Mouse (Mus musculus): ENCODE results near the gene Fbll1.

Fbll1 gene

GRCm38 (mm10) chr11:35783038-35783437, 15.6 kb downstream of the Fbll1 start:
- no peak for DNase-seq

- DNase-seq = no peak
Measured at GRCm38 (mm10) chr11:35782444-35782843, 16.2 kb downstream of the Fbll1 start.

GRCm38 (mm10) chr11:35780336-35780735, 18.3 kb downstream of the Fbll1 start:
- DNase-seq = no peak

- no peak for DNase-seq
Measured at GRCm38 (mm10) chr11:35776452-35776851, 22.2 kb downstream of the Fbll1 start.

- DNase-seq = no peak
Measured at GRCm38 (mm10) chr11:35775606-35776005, 23.1 kb downstream of the Fbll1 start.

GRCm38 (mm10) chr11:35770741-35771504, 27.8 kb downstream of the Fbll1 start:
- DNase-seq = no peak

GRCm38 (mm10) chr11:35769746-35770437, 28.8 kb downstream of the Fbll1 start:
- peak; percentile 88 to 90 for DNase-seq

GRCm38 (mm10) chr11:35769188-35769745, 29.4 kb downstream of the Fbll1 start, which contains the start of gene Pank3:
Gene Pank3, plus strand, starts transcription at chr11:35769484.
- peak; percentile 98 to 99 for DNase-seq

- DNase-seq = no peak
Measured at GRCm38 (mm10) chr11:35766845-35767244, 31.8 kb downstream of the Fbll1 start.

- DNase-seq = no peak
Measured at GRCm38 (mm10) chr11:35760627-35761003, 38.1 kb downstream of the Fbll1 start.

- DNase-seq = no peak
Measured at GRCm38 (mm10) chr11:35760001-35760626, 38.6 kb downstream of the Fbll1 start.

GRCm38 (mm10) chr11:35756411-35757303, 42.0 kb downstream of the Fbll1 start:
- no peak for DNase-seq

- no peak for DNase-seq
Measured at GRCm38 (mm10) chr11:35755546-35755945, 43.1 kb downstream of the Fbll1 start.

- no peak for DNase-seq
Measured at GRCm38 (mm10) chr11:35754906-35755418, 43.7 kb downstream of the Fbll1 start.

- no peak for DNase-seq
Measured at GRCm38 (mm10) chr11:35750578-35750977, 48.1 kb downstream of the Fbll1 start.
